Mouse (Mus musculus) heart, embryonic 15.5 days (tissue): ENCODE data around the gene Emd. TPM values are rescaled to one million over a fixed set of nuclear protein-coding genes. Genes with fewer than 3 reads are reported as not detected.

Experiments used
- ATAC-seq: fragments of 200-750 bp; cut with Nextera tagmentation; replicated peaks from 2 replicates; pipeline ENCODE4 v1.8.0; 2017; ENCODE audit warnings: low read depth, moderate TSS enrichment; ENCODE audit not compliant: insufficient number of reproducible peaks, insufficient read depth, low FRiP score
- H3K27ac ChIP-seq: fragments of 300-500 bp; sonication (generic); 2 replicates; pipeline ENCODE4 v1.5.1; 2015; ENCODE audit warnings: mild to moderate bottlenecking, inconsistent platforms
- H3K27me3 ChIP-seq: fragments of 300-500 bp; sonication (generic); 2 replicates; pipeline ENCODE4 v1.6.1; 2015; ENCODE audit warnings: inconsistent platforms
- H3K36me3 ChIP-seq: fragments of 300-500 bp; sonication (generic); 2 replicates; pipeline ENCODE4 v1.6.1; 2015; ENCODE audit warnings: mild to moderate bottlenecking, inconsistent platforms
- H3K4me1 ChIP-seq: fragments of 300-500 bp; sonication (generic); replicated peaks from 2 replicates; pipeline ENCODE4 v1.6.1; 2015; ENCODE audit warnings: inconsistent platforms
- H3K4me2 ChIP-seq: fragments of 300-500 bp; sonication (generic); 2 replicates; pipeline ENCODE4 v1.6.1; 2015; ENCODE audit warnings: inconsistent platforms, mild to moderate bottlenecking, moderate library complexity
- H3K4me3 ChIP-seq: fragments of 300-500 bp; sonication (generic); 2 replicates; pipeline ENCODE4 v1.5.1; 2015; ENCODE audit warnings: mild to moderate bottlenecking, inconsistent platforms
- H3K9ac ChIP-seq: fragments of 300-500 bp; sonication (generic); 2 replicates; pipeline ENCODE4 v1.6.1; 2015; ENCODE audit warnings: mild to moderate bottlenecking, inconsistent platforms
- H3K9me3 ChIP-seq: fragments of 300-500 bp; sonication (generic); replicated peaks from 2 replicates; pipeline ENCODE4 v1.6.1; 2016; ENCODE audit warnings: inconsistent platforms
- WGBS: fragments of 180-500 bp; shearing (Covaris S2); methylation state at CpG from one replicate; pipeline ENCODE4 v1.1.7; 2015; ENCODE audit warnings: mixed read lengths; 5-methylcytosine and 5-hydroxymethylcytosine counted together
- polyA plus RNA-seq: library from polyadenylated mRNA; unstranded; fragments of >200 nt; fragmentation: Nextera tagmentation; extraction: Ambion mirVana; gene quantifications from 2 replicates; pipeline ENCODE4 v1.2.1, GENCODE M21; 2015

The Emd gene
- polyA plus RNA-seq, 1 experiment from 2014 or later = 14.9 TPM

- Histone ChIP-seq H3K4me1 (peaks cover 2% of the 10 kb centered on the region; the same call in 1 of the 2 replicates), H3K36me3 (peaks cover 3% of the 10 kb centered on the region; the same call in 1 of the 2 replicates), H3K4me2 (no peak overlapping the region), H3K9ac (no peak overlapping the region), H3K9me3 (no peaks in the 10 kb centered on the region), H3K27me3 (no peaks in the 10 kb centered on the region), H3K4me3 (no peak overlapping the region), H3K27ac (no peak overlapping the region)
- WGBS = 70% methylated on average over 8 of the region's 8 CpGs
- ATAC-seq = no peak
Observed at GRCm38 (mm10) chrX:74277916-74278315, 23.4 kb downstream of the Emd start.

- no peaks in the 10 kb centered on the region for H3K36me3 ChIP-seq
- H3K4me2 ChIP-seq = peak overlapping the region; percentile 78
- peak overlapping the region; percentile 56 for H3K9ac ChIP-seq
- ATAC-seq = peak; percentile 15
- peak overlapping the region; percentile 92 for H3K27ac ChIP-seq
- H3K4me3 ChIP-seq = peak overlapping the region; percentile 64
- no peaks in the 10 kb centered on the region for H3K27me3 ChIP-seq
- no peaks in the 10 kb centered on the region for H3K9me3 ChIP-seq
- H3K4me1 ChIP-seq = peaks cover 8% of the 10 kb centered on the region
- 9% methylated on average over 14 of the region's 14 CpGs for WGBS
Observed at GRCm38 (mm10) chrX:74281041-74281731, 26.7 kb downstream of the Emd start.

- H3K4me1 ChIP-seq = peaks cover 8% of the 10 kb centered on the region
- no peaks in the 10 kb centered on the region for H3K9me3 ChIP-seq
- 12% methylated on average over 16 of the region's 16 CpGs for WGBS
- H3K27ac ChIP-seq = peak within 1 kb of the TSS; percentile 92
- no peaks in the 10 kb centered on the region for H3K36me3 ChIP-seq
- no peaks in the 10 kb centered on the region for H3K27me3 ChIP-seq
- H3K4me2 ChIP-seq = peak within 1 kb of the TSS; percentile 78
- H3K4me3 ChIP-seq = peak within 1 kb of the TSS; percentile 64
- ATAC-seq = peak; percentile 90
- H3K9ac ChIP-seq = peak within 1 kb of the TSS; percentile 67
Observed at GRCm38 (mm10) chrX:74281732-74282394, 27.4 kb downstream of the Emd start, which contains the start of the genes Taz and Dnase1l1. Gene Taz, plus strand, starts transcription at chrX:74281912. Gene Dnase1l1, minus strand, starts transcription at chrX:74282337.

GRCm38 (mm10) chrX:74282395-74283091 lies 28.1 kb downstream of the Emd start:
- Histone ChIP-seq H3K27me3 (no peaks in the 10 kb centered on the region), H3K9ac (peak overlapping the region; percentile 67), H3K4me2 (peak overlapping the region; percentile 78), H3K27ac (peak overlapping the region; percentile 92), H3K36me3 (no peaks in the 10 kb centered on the region), H3K4me1 (peaks cover 8% of the 10 kb centered on the region), H3K4me3 (peak overlapping the region; percentile 64), H3K9me3 (no peaks in the 10 kb centered on the region)
- WGBS = 19% methylated on average over 39 of the region's 39 CpGs
- peak; percentile 50 for ATAC-seq

- H3K4me2 ChIP-seq = peak overlapping the region; percentile 78
- H3K4me3 ChIP-seq = peak overlapping the region; percentile 64
- no peaks in the 10 kb centered on the region for H3K27me3 ChIP-seq
- 23% methylated on average over 5 of the region's 5 CpGs for WGBS
- no peaks in the 10 kb centered on the region for H3K9me3 ChIP-seq
- ATAC-seq = no peak
- peak overlapping the region; percentile 67 for H3K9ac ChIP-seq
- peak overlapping the region; percentile 92 for H3K27ac ChIP-seq
- H3K36me3 ChIP-seq = no peaks in the 10 kb centered on the region
- H3K4me1 ChIP-seq = peaks cover 8% of the 10 kb centered on the region
Observed at GRCm38 (mm10) chrX:74283092-74283437, 28.6 kb downstream of the Emd start.

GRCm38 (mm10) chrX:74293431-74293830 lies 38.9 kb downstream of the Emd start:
- no peaks in the 10 kb centered on the region for H3K27me3 ChIP-seq

GRCm38 (mm10) chrX:74296538-74297448 lies 42.3 kb downstream of the Emd start, which contains the start of gene Atp6ap1:
Gene Atp6ap1, plus strand, starts transcription at chrX:74297097.
- Histone ChIP-seq H3K4me1 (no peaks in the 10 kb centered on the region), H3K27me3 (no peaks in the 10 kb centered on the region), H3K4me2 (peak within 1 kb of the TSS; percentile 70), H3K27ac (peak within 1 kb of the TSS; percentile 71), H3K9ac (peak within 1 kb of the TSS; percentile 77), H3K4me3 (peak within 1 kb of the TSS; percentile 70), H3K9me3 (no peaks in the 10 kb centered on the region), H3K36me3 (peaks cover 7% of the 10 kb centered on the region; the same call in 1 of the 2 replicates)
- WGBS = 11% methylated on average over 37 of the region's 37 CpGs
- ATAC-seq = peak; percentile 98

More at GRCm38 (mm10) chrX:74293431-74293830, 38.9 kb downstream of the Emd start:
- Histone ChIP-seq H3K4me2 (no peak overlapping the region), H3K9me3 (no peaks in the 10 kb centered on the region), H3K9ac (no peak overlapping the region), H3K27ac (no peak overlapping the region), H3K4me3 (no peak overlapping the region), H3K36me3 (no peaks in the 10 kb centered on the region), H3K4me1 (no peaks in the 10 kb centered on the region)
- WGBS = 64% methylated on average over 4 of the region's 4 CpGs
- no peak for ATAC-seq

- Histone ChIP-seq H3K9ac (no peak overlapping the region), H3K4me2 (no peak overlapping the region), H3K36me3 (peaks cover 14% of the 10 kb centered on the region), H3K27me3 (no peaks in the 10 kb centered on the region), H3K4me1 (no peaks in the 10 kb centered on the region), H3K27ac (no peak overlapping the region), H3K4me3 (no peak overlapping the region), H3K9me3 (no peaks in the 10 kb centered on the region)
- no peak for ATAC-seq
- 82% methylated on average over 1 of the region's 1 CpGs for WGBS
Observed at GRCm38 (mm10) chrX:74298348-74298747, 43.9 kb downstream of the Emd start.

GRCm38 (mm10) chrX:74299721-74300120 lies 45.2 kb downstream of the Emd start:
- 79% methylated on average over 3 of the region's 3 CpGs for WGBS
- H3K9ac ChIP-seq = no peak overlapping the region

GRCm38 (mm10) chrX:74304867-74305700 lies 50.6 kb downstream of the Emd start, which contains the start of gene Gdi1:
Gene Gdi1, plus strand, starts transcription at chrX:74304998.
- Histone ChIP-seq H3K4me3 (peak within 1 kb of the TSS; percentile 65), H3K27me3 (no peaks in the 10 kb centered on the region), H3K4me2 (peak within 1 kb of the TSS; percentile 67), H3K9ac (peak within 1 kb of the TSS; percentile 68), H3K4me1 (peaks cover 7% of the 10 kb centered on the region), H3K27ac (peak within 1 kb of the TSS; percentile 92), H3K9me3 (no peaks in the 10 kb centered on the region), H3K36me3 (peaks cover 36% of the 10 kb centered on the region)
- 8% methylated on average over 41 of the region's 41 CpGs for WGBS
- ATAC-seq = peak; percentile 85

More at GRCm38 (mm10) chrX:74299721-74300120, 45.2 kb downstream of the Emd start:
- Histone ChIP-seq H3K4me2 (no peak overlapping the region), H3K9me3 (no peaks in the 10 kb centered on the region), H3K4me1 (no peaks in the 10 kb centered on the region; the same call in 1 of the 2 replicates), H3K36me3 (peaks cover 16% of the 10 kb centered on the region), H3K4me3 (no peak overlapping the region), H3K27ac (no peak overlapping the region), H3K27me3 (no peaks in the 10 kb centered on the region)
- ATAC-seq = no peak
